Mouse (Mus musculus): Measurements from ENCODE around the gene Sirt4. TPM values are rescaled to one million over a fixed set of nuclear protein-coding genes. Genes with fewer than 3 reads are reported as not detected.
"Not testable (repeated sequence)": the region's sequence is repeated elsewhere in the genome, so short reads cannot be mapped to it uniquely, and the experiment has no call there.

Sirt4 gene
- total and polyA plus RNA-seq, 2 experiments: 11.5 to 26.1 TPM

DNA sequence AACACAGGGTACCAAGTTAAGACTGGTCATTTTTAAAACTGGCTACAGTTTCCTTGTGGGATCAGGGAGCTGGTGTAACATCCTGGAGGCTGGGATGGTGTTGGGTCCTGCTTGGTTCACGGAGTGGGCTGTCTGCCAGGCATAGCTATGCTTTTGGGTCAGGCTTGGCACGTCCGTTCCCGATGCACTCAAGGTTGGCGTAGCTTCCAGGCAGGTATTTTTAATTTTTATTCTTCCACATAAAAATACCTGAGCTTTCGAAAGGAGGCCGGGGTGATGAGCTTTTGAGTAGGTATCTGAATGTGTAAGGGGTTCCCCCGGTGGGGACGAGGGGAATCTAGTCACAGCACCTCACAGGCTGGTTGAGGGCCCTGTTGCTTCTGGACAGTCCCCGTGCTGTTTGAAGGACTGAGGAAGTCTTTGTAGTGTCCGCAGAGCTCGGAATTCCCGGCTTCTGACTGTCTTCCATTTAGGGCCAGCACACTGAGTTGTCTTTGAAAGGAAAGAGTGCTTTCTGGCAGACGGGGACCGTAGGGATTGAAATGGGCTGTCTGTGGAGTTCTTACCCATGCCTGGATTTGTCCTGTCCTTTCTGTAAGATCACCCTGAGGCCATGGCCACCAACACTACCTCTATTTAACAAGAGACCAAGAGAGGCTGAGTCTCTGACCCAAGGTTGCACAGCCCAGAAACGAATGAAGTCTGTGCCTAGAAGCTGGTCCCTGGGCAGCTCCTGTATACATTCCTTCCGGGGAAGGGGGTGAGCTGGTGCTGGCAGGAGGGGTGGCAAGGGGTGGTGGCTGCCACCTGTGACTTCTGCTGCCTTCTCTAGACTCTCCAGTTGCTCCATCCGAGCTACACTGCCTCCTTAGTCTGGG lies 23.7 kb upstream of the Sirt4 start:
- H3K9ac ChIP-seq (ENCODE audit: low read depth, low read length): peak overlapping the region; percentile 99
- 12% methylated on average over 18 of the region's 18 CpGs for WGBS
- peak overlapping the region; percentile 66 for H3K27ac ChIP-seq (replicated peaks; ENCODE audit: insufficient read depth, low read depth, low read length)
- H3K79me2 ChIP-seq (ENCODE audit: control insufficient read depth, insufficient read depth, low read length): peaks cover 46% of the 10 kb centered on the region
- peak overlapping the region; percentile 96 for H3K4me3 ChIP-seq (ENCODE audit: insufficient read depth, low read depth, low read length)
- no peak for TF ChIP-seq CTCF (IDR thresholded peaks at IDR 0.05; ENCODE audit: low read depth, low read length)
- no peak for TF ChIP-seq POLR2A (IDR thresholded peaks at IDR 0.05; ENCODE audit: extremely low read depth, insufficient read depth, low read length)
- peak; percentile 67 for DNase-seq (ENCODE audit: extremely low read depth, low read depth, low spot score)
- no peaks in the 10 kb centered on the region for H3K27me3 ChIP-seq (ENCODE audit: control insufficient read depth, insufficient read depth, low read length)
- H3K4me1 ChIP-seq (ENCODE audit: control insufficient read depth, insufficient read depth, low read length): peaks cover 36% of the 10 kb centered on the region
- H3K36me3 ChIP-seq (ENCODE audit: control insufficient read depth, insufficient read depth, low read length): no peaks in the 10 kb centered on the region

DNA sequence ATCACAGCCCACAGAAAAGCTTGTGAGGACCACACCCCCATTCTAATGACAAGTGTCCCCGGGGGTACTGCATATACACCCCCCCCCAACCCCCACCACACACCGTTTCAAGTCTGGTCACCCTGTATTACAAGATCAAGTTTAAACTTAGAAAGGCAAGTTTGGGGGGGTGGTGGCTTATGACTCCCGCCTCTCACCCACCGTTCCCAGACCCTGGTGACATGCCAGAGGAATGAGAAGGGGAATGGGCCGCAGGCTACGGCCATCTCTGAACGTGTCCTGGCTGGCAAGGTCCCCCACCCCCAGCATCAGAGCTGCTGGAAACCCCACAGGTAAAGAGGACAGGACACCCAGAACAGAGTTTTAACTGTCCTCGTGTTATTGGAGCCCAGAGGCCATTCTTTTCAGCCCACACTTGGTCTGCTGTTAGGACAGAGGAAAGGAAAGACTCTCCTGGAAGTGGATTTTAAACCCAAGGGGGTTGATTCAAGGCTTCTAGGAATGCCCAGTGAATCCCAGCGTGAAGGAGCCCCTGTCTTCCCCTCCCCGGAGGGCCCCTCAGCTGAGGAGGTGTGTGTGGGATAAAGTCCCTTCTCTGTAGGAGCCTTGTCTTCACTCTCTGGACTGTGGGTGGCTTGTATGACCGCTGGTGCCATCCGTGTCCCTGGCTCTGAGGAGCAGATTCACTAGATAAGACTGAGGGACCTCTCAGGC lies 22.9 kb upstream of the Sirt4 start:
- Histone ChIP-seq H3K4me1 (ENCODE audit: control insufficient read depth, insufficient read depth, low read length) (peaks cover 30% of the 10 kb centered on the region), H3K4me3 (ENCODE audit: insufficient read depth, low read depth, low read length) (peak overlapping the region; percentile 96), H3K9ac (ENCODE audit: low read depth, low read length) (peak overlapping the region; percentile 99), H3K36me3 (ENCODE audit: control insufficient read depth, insufficient read depth, low read length) (no peaks in the 10 kb centered on the region), H3K27me3 (ENCODE audit: control insufficient read depth, insufficient read depth, low read length) (no peaks in the 10 kb centered on the region), H3K27ac (replicated peaks; ENCODE audit: insufficient read depth, low read depth, low read length) (peak overlapping the region; percentile 66), H3K79me2 (ENCODE audit: control insufficient read depth, insufficient read depth, low read length) (peaks cover 46% of the 10 kb centered on the region)
- no peak for DNase-seq (ENCODE audit: extremely low read depth, low read depth, low spot score)
- WGBS: 1% methylated on average over 12 of the region's 12 CpGs
- TF ChIP-seq POLR2A (IDR thresholded peaks at IDR 0.05; ENCODE audit: extremely low read depth, insufficient read depth, low read length) (no peak), CTCF (IDR thresholded peaks at IDR 0.05; ENCODE audit: low read depth, low read length) (no peak)

DNA sequence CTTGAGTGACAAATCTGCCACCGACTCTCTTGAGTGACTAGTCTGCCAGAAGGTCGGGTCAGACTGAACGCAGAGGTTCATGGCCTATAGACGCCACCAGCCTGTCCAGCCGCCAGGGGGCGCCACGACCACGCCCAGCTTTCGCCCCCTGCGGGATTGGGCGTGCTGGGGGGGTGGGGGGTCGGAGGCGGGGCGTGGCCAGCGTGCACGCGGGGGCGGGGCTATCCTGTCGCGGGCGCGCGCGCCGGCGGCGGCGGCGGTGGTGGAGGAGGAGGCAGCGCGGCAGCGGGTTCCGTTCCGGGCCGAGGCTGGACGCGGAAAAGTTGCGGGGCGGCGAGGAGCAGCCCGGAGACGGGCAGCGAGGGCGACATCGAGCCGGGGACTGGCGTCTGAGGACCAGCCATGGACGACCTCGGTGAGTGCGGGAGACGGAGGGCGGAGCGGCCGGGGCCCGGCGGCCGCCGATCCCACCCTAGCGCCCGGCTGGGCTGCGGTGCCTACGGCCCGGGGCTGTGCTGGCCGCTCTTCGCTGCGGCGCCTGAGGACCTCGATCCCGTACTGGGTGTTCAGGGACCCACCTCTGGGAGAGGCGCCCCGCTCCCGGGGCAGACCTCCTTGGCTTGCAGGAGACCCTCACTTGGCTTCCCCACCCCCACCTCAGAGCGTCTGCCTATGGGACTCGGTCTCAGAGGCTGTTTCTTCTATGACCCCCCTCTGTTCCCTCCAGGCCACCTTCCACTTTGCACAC lies 22.1 kb upstream of the Sirt4 start, which contains the start of gene Pxn:
Pxn (plus strand) TSS at position 223 of the 748 bp plus-strand sequence.
- no peaks in the 10 kb centered on the region for H3K36me3 ChIP-seq (ENCODE audit: control insufficient read depth, insufficient read depth, low read length)
- H3K79me2 ChIP-seq (ENCODE audit: control insufficient read depth, insufficient read depth, low read length): peaks cover 41% of the 10 kb centered on the region
- 1% methylated on average over 73 of the region's 74 CpGs for WGBS
- DNase-seq (ENCODE audit: extremely low read depth, low read depth, low spot score): peak; percentile 71
- H3K4me3 ChIP-seq (ENCODE audit: insufficient read depth, low read depth, low read length): peak within 1 kb of the TSS; percentile 96
- peak; percentile 94 for TF ChIP-seq POLR2A (IDR thresholded peaks at IDR 0.05; ENCODE audit: extremely low read depth, insufficient read depth, low read length)
- peak; percentile 91 for TF ChIP-seq CTCF (IDR thresholded peaks at IDR 0.05; ENCODE audit: low read depth, low read length)
- H3K27ac ChIP-seq (replicated peaks; ENCODE audit: insufficient read depth, low read depth, low read length): peak within 1 kb of the TSS; percentile 94
- peak within 1 kb of the TSS; percentile 99 for H3K9ac ChIP-seq (ENCODE audit: low read depth, low read length)
- peaks cover 25% of the 10 kb centered on the region for H3K4me1 ChIP-seq (ENCODE audit: control insufficient read depth, insufficient read depth, low read length)
- H3K27me3 ChIP-seq (ENCODE audit: control insufficient read depth, insufficient read depth, low read length): no peaks in the 10 kb centered on the region

DNA sequence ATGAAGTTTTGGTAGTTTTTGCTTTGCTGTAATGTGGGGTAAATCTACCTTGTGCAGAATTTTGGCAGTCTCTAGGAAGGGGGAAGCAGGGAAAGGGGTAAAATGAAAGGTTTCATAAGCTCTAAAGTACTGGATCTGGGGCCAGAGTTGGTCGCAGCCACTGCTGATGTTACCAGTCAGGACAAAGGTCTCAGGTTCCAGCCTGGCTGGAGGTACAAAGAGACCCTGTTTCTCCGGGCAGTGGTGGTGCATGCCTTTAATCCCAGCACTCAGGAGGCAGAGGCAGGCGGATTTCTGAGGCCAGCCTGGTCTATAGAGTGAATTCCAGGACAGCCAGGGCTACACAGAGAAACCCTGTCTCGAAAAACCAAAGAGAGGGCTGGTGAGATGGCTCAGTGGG lies 21.1 kb upstream of the Sirt4 start:
- WGBS: 53% methylated on average over 4 of the region's 4 CpGs

DNA sequence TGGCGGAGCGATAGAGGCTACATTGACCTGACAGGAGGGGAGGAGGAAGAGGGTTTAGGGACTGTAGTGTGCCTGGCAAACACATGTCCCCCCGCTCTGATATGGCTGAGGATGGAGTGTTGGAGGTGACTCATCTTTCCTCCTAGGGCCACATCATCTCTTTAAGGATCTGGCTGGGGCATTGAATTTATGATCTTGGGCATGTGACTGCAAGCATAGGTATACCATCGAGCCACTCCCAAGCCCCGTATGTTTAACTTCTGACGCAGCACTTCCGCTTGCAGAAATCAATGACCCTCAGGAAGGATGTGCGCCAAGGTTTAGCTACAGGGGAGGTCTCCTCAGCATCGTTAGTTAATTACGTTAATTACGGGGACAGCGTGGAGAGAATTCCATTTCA lies 18.5 kb upstream of the Sirt4 start:
- Histone ChIP-seq H3K4me1 (ENCODE audit: control insufficient read depth, insufficient read depth, low read length) (peaks cover 5% of the 10 kb centered on the region), H3K36me3 (ENCODE audit: control insufficient read depth, insufficient read depth, low read length) (no peaks in the 10 kb centered on the region), H3K27ac (replicated peaks; ENCODE audit: insufficient read depth, low read depth, low read length) (no peak overlapping the region), H3K4me3 (ENCODE audit: insufficient read depth, low read depth, low read length) (no peak overlapping the region), H3K27me3 (ENCODE audit: control insufficient read depth, insufficient read depth, low read length) (no peaks in the 10 kb centered on the region), H3K79me2 (ENCODE audit: control insufficient read depth, insufficient read depth, low read length) (peaks cover 15% of the 10 kb centered on the region), H3K9ac (ENCODE audit: low read depth, low read length) (no peak overlapping the region)
- no peak for DNase-seq (ENCODE audit: extremely low read depth, low read depth, low spot score)
- TF ChIP-seq CTCF (IDR thresholded peaks at IDR 0.05; ENCODE audit: low read depth, low read length) (no peak), POLR2A (IDR thresholded peaks at IDR 0.05; ENCODE audit: extremely low read depth, insufficient read depth, low read length) (no peak)
- WGBS: 49% methylated on average over 12 of the region's 12 CpGs

More for the DNA sequence above, 21.1 kb upstream of the Sirt4 start:
- H3K36me3 ChIP-seq (ENCODE audit: control insufficient read depth, insufficient read depth, low read length); H3K4me3 ChIP-seq (ENCODE audit: insufficient read depth, low read depth, low read length); H3K27ac ChIP-seq (replicated peaks; ENCODE audit: insufficient read depth, low read depth, low read length); DNase-seq (ENCODE audit: extremely low read depth, low read depth, low spot score); H3K9ac ChIP-seq (ENCODE audit: low read depth, low read length); H3K27me3 ChIP-seq (ENCODE audit: control insufficient read depth, insufficient read depth, low read length): not testable (repeated sequence)
- Histone ChIP-seq H3K79me2 (ENCODE audit: control insufficient read depth, insufficient read depth, low read length) (peaks cover 36% of the 10 kb centered on the region), H3K4me1 (ENCODE audit: control insufficient read depth, insufficient read depth, low read length) (peaks cover 25% of the 10 kb centered on the region)
